Mouse (Mus musculus) heart, postnatal 0 days (tissue): ENCODE measurements around the gene Tsga10ip. TPM values are rescaled to one million over a fixed set of nuclear protein-coding genes. Genes with fewer than 3 reads are reported as not detected.
A peak's percentile ranks its signal among the peaks of the same experiment; 100 is the strongest.

Experiments used
- ATAC-seq: fragments of 200-750 bp; cut with Nextera tagmentation; 2 replicates; pipeline ENCODE4 v1.8.0; 2017; ENCODE audit warnings: low read depth, moderate number of reproducible peaks, moderate library complexity; ENCODE audit not compliant: insufficient read depth
- DNase-seq: peaks from one replicate; pipeline ENCODE4 v3.0.0-alpha.2; 2016; ENCODE audit warnings: low spot score
- H3K27ac ChIP-seq: fragments of 300-500 bp; sonication (generic); 2 replicates; pipeline ENCODE4 v1.5.1; 2014; ENCODE audit warnings: low read depth, mild to moderate bottlenecking
- H3K27me3 ChIP-seq: fragments of 300-500 bp; sonication (generic); 2 replicates; pipeline ENCODE4 v1.6.1; 2014; ENCODE audit warnings: low read length, mixed read lengths; ENCODE audit not compliant: control insufficient read depth, insufficient read depth
- H3K36me3 ChIP-seq: fragments of 300-500 bp; sonication (generic); replicated peaks from 2 replicates; pipeline ENCODE4 v1.6.1; 2014; ENCODE audit warnings: low read length, mixed read lengths; ENCODE audit not compliant: control insufficient read depth, insufficient read depth
- H3K4me1 ChIP-seq: fragments of 300-500 bp; sonication (generic); 2 replicates; pipeline ENCODE4 v1.6.1; 2014; ENCODE audit warnings: antibody characterized with exemption; ENCODE audit not compliant: control insufficient read depth, insufficient read depth
- H3K4me2 ChIP-seq: fragments of 300-500 bp; sonication (generic); 2 replicates; pipeline ENCODE4 v1.6.1; 2014; ENCODE audit warnings: low read depth, mild to moderate bottlenecking, low read length, moderate library complexity
- H3K4me3 ChIP-seq: fragments of 300-500 bp; sonication (generic); 2 replicates; pipeline ENCODE4 v1.5.1; 2014; ENCODE audit warnings: low read depth, low read length
- H3K9ac ChIP-seq: fragments of 300-500 bp; sonication (generic); replicated peaks from 2 replicates; pipeline ENCODE4 v1.6.1; 2014; ENCODE audit warnings: low read depth, low read length, mixed read lengths
- H3K9me3 ChIP-seq: fragments of 300-500 bp; sonication (generic); replicated peaks from 2 replicates; pipeline ENCODE4 v1.6.1; 2016; ENCODE audit warnings: low read length; ENCODE audit not compliant: control insufficient read depth
- CTCF ChIP-seq: IDR thresholded peaks from 2 replicates; pipeline ENCODE4 v1.5.1; 2016; ENCODE audit warnings: antibody characterized with exemption, control low read depth, low read depth
- EP300 ChIP-seq: IDR thresholded peaks from 2 replicates; pipeline ENCODE4 v1.6.1; 2016; ENCODE audit warnings: antibody characterized with exemption, low read depth
- WGBS: fragments of 180-500 bp; shearing (Covaris S2); extraction: QIAGEN DNeasy Blood & Tissue Kit; methylation state at CpG from one replicate; pipeline ENCODE4 v1.1.7; 2014; 5-methylcytosine and 5-hydroxymethylcytosine counted together
- polyA plus RNA-seq: library from polyadenylated mRNA; unstranded; fragments of >200 nt; fragmentation: Nextera tagmentation; extraction: Ambion mirVana; gene quantifications from 2 replicates; pipeline ENCODE4 v1.2.1, GENCODE M21; 2015
- total RNA-seq: library from RNA; depleted of rRNA; stranded (reverse); fragments of >200 nt; gene quantifications from 2 replicates; pipeline ENCODE4 v1.2.3, GENCODE M21; 2014; ENCODE audit warnings: low replicate concordance

The Tsga10ip gene
- total and polyA plus RNA-seq, 2 experiments from 2014 or later: 2.5 to 3.5 TPM

- DNase-seq (no peak), ATAC-seq (no peak)
- Histone ChIP-seq H3K9me3 (no peaks in the 10 kb centered on the region), H3K36me3 (peaks cover 23% of the 10 kb centered on the region), H3K9ac (no peak overlapping the region), H3K4me1 (peaks cover 15% of the 10 kb centered on the region), H3K4me2 (no peak overlapping the region), H3K4me3 (no peak overlapping the region), H3K27ac (no peak overlapping the region), H3K27me3 (no peaks in the 10 kb centered on the region)
- TF ChIP-seq CTCF (no peak), EP300 (no peak)
- 84% methylated on average over 13 of the region's 13 CpGs for WGBS
These were observed 24.4 kb upstream of the Tsga10ip start for GRCm38 (mm10) chr19:5426640-5427290.

GRCm38 (mm10) chr19:5425906-5426565 lies 23.7 kb upstream of the Tsga10ip start:
- Histone ChIP-seq H3K36me3 (peaks cover 30% of the 10 kb centered on the region), H3K4me3 (peak overlapping the region; percentile 61), H3K9ac (peak overlapping the region; percentile 73), H3K4me1 (peaks cover 15% of the 10 kb centered on the region), H3K27me3 (no peaks in the 10 kb centered on the region), H3K9me3 (no peaks in the 10 kb centered on the region), H3K4me2 (peak overlapping the region; percentile 81), H3K27ac (peak overlapping the region; percentile 83)
- no peak for ATAC-seq
- 82% methylated on average over 18 of the region's 18 CpGs for WGBS
- no peak for TF ChIP-seq EP300
- no peak for TF ChIP-seq CTCF
- no peak for DNase-seq

GRCm38 (mm10) chr19:5424782-5425741 lies 22.7 kb upstream of the Tsga10ip start, which contains the start of the genes Drap1 and AI837181:
Gene Drap1 (minus strand): TSS chr19:5424979.
Gene AI837181 (plus strand): TSS chr19:5425144.
- Histone ChIP-seq H3K36me3 (peaks cover 40% of the 10 kb centered on the region), H3K27me3 (no peaks in the 10 kb centered on the region), H3K9ac (peak within 1 kb of the TSS; percentile 73), H3K9me3 (no peaks in the 10 kb centered on the region), H3K27ac (peak within 1 kb of the TSS; percentile 91), H3K4me3 (peak within 1 kb of the TSS; percentile 61), H3K4me2 (peak within 1 kb of the TSS; percentile 81), H3K4me1 (peaks cover 15% of the 10 kb centered on the region)
- ATAC-seq: peak; percentile 88
- under 1% methylated on average over 50 of the region's 87 CpGs for WGBS
- TF ChIP-seq CTCF: no peak
- no peak; the same call in 1 of the 2 replicates for TF ChIP-seq EP300
- peak; percentile 98 for DNase-seq

GRCm38 (mm10) chr19:5424092-5424781 lies 21.9 kb upstream of the Tsga10ip start:
- WGBS: under 1% methylated on average over 35 of the region's 48 CpGs
- DNase-seq (peak; percentile 43), ATAC-seq (peak; percentile 53)
- Histone ChIP-seq H3K4me2 (peak overlapping the region; percentile 80), H3K27ac (peak overlapping the region; percentile 91), H3K9me3 (no peaks in the 10 kb centered on the region), H3K9ac (peak overlapping the region; percentile 73), H3K27me3 (no peaks in the 10 kb centered on the region), H3K36me3 (peaks cover 46% of the 10 kb centered on the region), H3K4me1 (peaks cover 15% of the 10 kb centered on the region), H3K4me3 (peak overlapping the region; percentile 61)
- TF ChIP-seq EP300: no peak
- no peak; the same call in 1 of the 2 replicates for TF ChIP-seq CTCF

GRCm38 (mm10) chr19:5423561-5423960 lies 21.2 kb upstream of the Tsga10ip start:
- peak overlapping the region; percentile 73 for H3K9ac ChIP-seq
- no peak for ATAC-seq
- TF ChIP-seq CTCF (no peak), EP300 (no peak)
- WGBS: 69% methylated on average over 12 of the region's 12 CpGs
- peaks cover 15% of the 10 kb centered on the region for H3K4me1 ChIP-seq
- H3K27ac ChIP-seq: peak overlapping the region; percentile 91
- H3K4me2 ChIP-seq: peak overlapping the region; percentile 80
- H3K36me3 ChIP-seq: peaks cover 46% of the 10 kb centered on the region
- no peaks in the 10 kb centered on the region for H3K27me3 ChIP-seq
- H3K4me3 ChIP-seq: peak overlapping the region; percentile 61
- H3K9me3 ChIP-seq: no peaks in the 10 kb centered on the region
- no peak for DNase-seq
